Mouse (Mus musculus): Measurements from ENCODE around the gene Cryab.

DNA sequence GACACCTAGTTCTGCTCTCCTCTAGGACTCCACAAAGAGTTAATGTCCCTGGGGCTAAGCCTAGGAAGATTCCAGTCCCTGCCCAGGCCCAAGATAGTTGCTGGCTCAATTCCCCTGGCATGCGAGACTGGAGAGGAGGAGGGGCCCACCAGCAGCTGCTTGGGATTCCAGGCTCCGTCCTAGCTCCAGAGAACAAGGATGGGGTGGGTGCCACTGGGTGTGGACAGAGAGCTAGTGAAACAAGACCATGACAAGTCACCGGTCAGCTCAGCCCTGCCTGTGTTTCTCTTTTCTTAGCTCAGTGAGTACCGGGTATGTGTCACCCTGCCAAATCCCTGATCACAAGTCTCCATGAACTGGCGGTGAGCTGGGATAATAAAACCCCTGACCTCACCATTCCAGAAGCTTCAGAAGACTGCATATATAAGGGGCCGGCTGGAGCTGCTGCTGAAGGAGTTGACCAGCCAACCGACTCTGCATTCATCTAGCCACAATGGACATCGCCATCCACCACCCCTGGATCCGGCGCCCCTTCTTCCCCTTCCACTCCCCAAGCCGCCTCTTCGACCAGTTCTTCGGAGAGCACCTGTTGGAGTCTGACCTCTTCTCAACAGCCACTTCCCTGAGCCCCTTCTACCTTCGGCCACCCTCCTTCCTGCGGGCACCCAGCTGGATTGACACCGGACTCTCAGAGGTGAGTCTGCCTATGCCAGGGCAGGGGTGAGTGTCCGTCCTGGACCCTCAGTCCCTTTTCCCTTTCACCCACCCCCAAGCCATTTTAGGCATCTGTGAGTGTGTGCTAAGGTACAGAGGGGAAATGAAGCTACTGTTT is 1.9 kb downstream of the Cryab start:
- no peak for TF ChIP-seq CTCF (conservative IDR thresholded peaks at IDR 0.05; ENCODE audit: insufficient read depth, insufficient read length, low read depth, low read length)
- TF ChIP-seq POLR2A (IDR thresholded peaks at IDR 0.05; ENCODE audit: low read depth, low read length), result no peak

All from kidney, adult 2 months (tissue).